Mouse (Mus musculus) MEL (cell line): ENCODE measurements around the gene Itsn2. TPM values are rescaled to one million over a fixed set of nuclear protein-coding genes. Genes with fewer than 3 reads are reported as not detected.

Source experiments
- DNase-seq: peaks from one replicate; pipeline ENCODE4 v3.0.0; 2011; ENCODE audit warnings: low read depth, low spot score
- H3K27ac ChIP-seq: 2 replicates; pipeline ENCODE4 v1.5.1; 2012; ENCODE audit warnings: low read depth, mild to moderate bottlenecking, control low read depth, low read length, moderate library complexity; ENCODE audit not compliant: control insufficient read depth
- H3K27me3 ChIP-seq, 2 experiments: fragments of 150-350 bp in 1 of 2; sonication (generic) in 1 of 2; 2 replicates each; pipeline ENCODE4 v1.6.1; 2012; ENCODE audit warnings: low read length in 2 of 2, mild to moderate bottlenecking in 2 of 2, improper control_type of control experiment in 1 of 2, moderate library complexity in 1 of 2; ENCODE audit not compliant: insufficient read depth in 2 of 2, control insufficient read depth in 1 of 2
- H3K36me3 ChIP-seq, 2 experiments: 2 replicates each; pipeline ENCODE4 v1.6.1; 2012 to 2014; ENCODE audit warnings: low read length in 2 of 2, improper control_type of control experiment in 1 of 2, inconsistent platforms in 1 of 2, mild to moderate bottlenecking in 1 of 2; ENCODE audit not compliant: insufficient read depth in 2 of 2, control insufficient read depth in 1 of 2
- H3K4me1 ChIP-seq, 2 experiments: fragments of 150-350 bp in 1 of 2; sonication (generic) in 1 of 2; 2 replicates each; pipeline ENCODE4 v1.6.1; 2012; ENCODE audit warnings: low read length in 2 of 2, improper control_type of control experiment in 1 of 2, mild to moderate bottlenecking in 1 of 2; ENCODE audit not compliant: insufficient read depth in 2 of 2, control insufficient read depth in 1 of 2
- H3K4me3 ChIP-seq, 2 experiments: fragments of 150-350 bp in 1 of 2; sonication (generic) in 1 of 2; 2 replicates each; pipeline ENCODE4 v1.5.1; 2012; ENCODE audit warnings: low read depth in 2 of 2, low read length in 2 of 2, mild to moderate bottlenecking in 2 of 2, moderate library complexity in 2 of 2, control low read depth in 1 of 2, improper control_type of control experiment in 1 of 2; ENCODE audit not compliant: control insufficient read depth in 1 of 2, insufficient read depth in 1 of 2
- H3K79me2 ChIP-seq: 2 replicates; pipeline ENCODE4 v1.6.1; 2012; ENCODE audit warnings: mild to moderate bottlenecking, low read length, moderate library complexity; ENCODE audit not compliant: control insufficient read depth, poor library complexity, insufficient read depth
- H3K9ac ChIP-seq: 2 replicates; pipeline ENCODE4 v1.6.1; 2012; ENCODE audit warnings: low read depth, mild to moderate bottlenecking, control low read depth, low read length, moderate library complexity; ENCODE audit not compliant: control insufficient read depth, poor library complexity, severe bottlenecking
- H3K9me3 ChIP-seq: fragments of 150-350 bp; sonication (generic); replicated peaks from 2 replicates; pipeline ENCODE4 v1.6.1; 2012; ENCODE audit warnings: mild to moderate bottlenecking, low read length, improper control_type of control experiment, moderate library complexity; ENCODE audit not compliant: insufficient read depth
- BHLHE40 ChIP-seq: IDR thresholded peaks from 2 replicates; pipeline ENCODE4 v1.6.1; 2012; ENCODE audit warnings: low read depth, mild to moderate bottlenecking, inconsistent platforms, low read length, improper control_type of control experiment, borderline replicate concordance
- CHD1 ChIP-seq: IDR thresholded peaks from 2 replicates; pipeline ENCODE4 v1.6.1; 2012; ENCODE audit warnings: low read depth, mild to moderate bottlenecking, inconsistent platforms, low read length, improper control_type of control experiment
- CHD2 ChIP-seq: IDR thresholded peaks from 2 replicates; pipeline ENCODE4 v1.6.1; 2011; ENCODE audit warnings: low read length, improper control_type of control experiment
- ELF1 ChIP-seq: IDR thresholded peaks from 2 replicates; pipeline ENCODE4 v1.6.1; 2014; ENCODE audit warnings: low read depth, mild to moderate bottlenecking, inconsistent platforms, low read length, improper control_type of control experiment, moderate library complexity
- EP300 ChIP-seq, 2 experiments: IDR thresholded peaks; 2 replicates each; pipeline ENCODE4 v1.6.1; 2011; ENCODE audit warnings: improper control_type of control experiment in 2 of 2, low read length in 2 of 2, low read depth in 1 of 2, mild to moderate bottlenecking in 1 of 2
- ETS1 ChIP-seq: IDR thresholded peaks from 2 replicates; pipeline ENCODE4 v1.6.1; 2012; ENCODE audit warnings: low read depth, mild to moderate bottlenecking, inconsistent platforms, low read length, improper control_type of control experiment, moderate library complexity
- GABPA ChIP-seq: IDR thresholded peaks from 2 replicates; pipeline ENCODE4 v1.6.1; 2012; ENCODE audit warnings: low read depth, mild to moderate bottlenecking, inconsistent platforms, low read length, improper control_type of control experiment, moderate library complexity
- HCFC1 ChIP-seq: IDR thresholded peaks from 2 replicates; pipeline ENCODE4 v1.6.1; 2012; ENCODE audit warnings: low read depth, mild to moderate bottlenecking, inconsistent platforms, low read length, improper control_type of control experiment, moderate library complexity
- MAZ ChIP-seq: IDR thresholded peaks from 2 replicates; pipeline ENCODE4 v1.6.1; 2012; ENCODE audit warnings: low read depth, mild to moderate bottlenecking, inconsistent platforms, low read length, improper control_type of control experiment
- MEF2A ChIP-seq: IDR thresholded peaks from 2 replicates; pipeline ENCODE4 v1.6.1; 2014; ENCODE audit warnings: low read depth, mild to moderate bottlenecking, inconsistent platforms, low read length, improper control_type of control experiment; ENCODE audit not compliant: poor library complexity, insufficient replicate concordance, severe bottlenecking; ENCODE audit errors: extremely low read depth
- MXI1 ChIP-seq: IDR thresholded peaks from 2 replicates; pipeline ENCODE4 v1.6.1; 2011; ENCODE audit warnings: mild to moderate bottlenecking, low read depth, low read length, improper control_type of control experiment
- MYC ChIP-seq: IDR thresholded peaks from 2 replicates; pipeline ENCODE4 v1.6.1; 2011; ENCODE audit warnings: low read depth, mild to moderate bottlenecking, low read length, improper control_type of control experiment, moderate library complexity
- NELFE ChIP-seq: IDR thresholded peaks from 2 replicates; pipeline ENCODE4 v1.6.1; 2011; ENCODE audit warnings: low read depth, low read length, improper control_type of control experiment
- POLR2A ChIP-seq, 2 experiments: IDR thresholded peaks; 2 replicates each; pipeline ENCODE4 v1.6.1; 2011 to 2012; ENCODE audit warnings: low read length in 2 of 2, mild to moderate bottlenecking in 2 of 2, control low read depth in 1 of 2, improper control_type of control experiment in 1 of 2, low read depth in 1 of 2, moderate library complexity in 1 of 2; ENCODE audit not compliant: control insufficient read depth in 1 of 2, insufficient read depth in 1 of 2, poor library complexity in 1 of 2
- POLR2AphosphoS2 ChIP-seq: IDR thresholded peaks from 2 replicates; pipeline ENCODE4 v1.6.1; 2011; ENCODE audit warnings: low read length, improper control_type of control experiment
- POLR2AphosphoS5 ChIP-seq: IDR thresholded peaks from 2 replicates; pipeline ENCODE4 v1.6.1; 2012; ENCODE audit warnings: low read depth, borderline replicate concordance, mild to moderate bottlenecking, inconsistent platforms, low read length, moderate library complexity, mixed read lengths
- RAD21 ChIP-seq: IDR thresholded peaks from 2 replicates; pipeline ENCODE4 v1.6.1; 2011; ENCODE audit warnings: mild to moderate bottlenecking, low read depth, low read length, improper control_type of control experiment
- RCOR1 ChIP-seq: IDR thresholded peaks from 2 replicates; pipeline ENCODE4 v1.6.1; 2012; ENCODE audit warnings: low read depth, mild to moderate bottlenecking, inconsistent platforms, low read length, improper control_type of control experiment
- SIN3A ChIP-seq: IDR thresholded peaks from 2 replicates; pipeline ENCODE4 v1.6.1; 2012; ENCODE audit warnings: low read length, improper control_type of control experiment, inconsistent platforms
- SMC3 ChIP-seq: IDR thresholded peaks from 2 replicates; pipeline ENCODE4 v1.6.1; 2011; ENCODE audit warnings: low read depth, low read length, improper control_type of control experiment
- TBP ChIP-seq: IDR thresholded peaks from 2 replicates; pipeline ENCODE4 v1.8.0; 2011; ENCODE audit warnings: low read depth, low read length, improper control_type of control experiment
- TCF12 ChIP-seq: IDR thresholded peaks from 2 replicates; pipeline ENCODE4 v1.6.1; 2014; ENCODE audit warnings: low read depth, mild to moderate bottlenecking, inconsistent platforms, low read length, improper control_type of control experiment, moderate library complexity
- UBTF ChIP-seq: IDR thresholded peaks from 2 replicates; pipeline ENCODE4 v1.6.1; 2012; ENCODE audit warnings: low read depth, mild to moderate bottlenecking, inconsistent platforms, low read length, improper control_type of control experiment, moderate library complexity, borderline replicate concordance; ENCODE audit not compliant: insufficient read depth
- USF2 ChIP-seq, 2 experiments: IDR thresholded peaks; 2 replicates each; pipeline ENCODE4 v1.6.1; 2011 to 2012; ENCODE audit warnings: improper control_type of control experiment in 2 of 2, low read length in 2 of 2, borderline replicate concordance in 1 of 2, inconsistent platforms in 1 of 2, low read depth in 1 of 2, mild to moderate bottlenecking in 1 of 2; ENCODE audit not compliant: insufficient read depth in 1 of 2
- ZC3H11A ChIP-seq: IDR thresholded peaks from 2 replicates; pipeline ENCODE4 v1.6.1; 2012; ENCODE audit warnings: low read depth, mild to moderate bottlenecking, inconsistent platforms, low read length, improper control_type of control experiment
- ZKSCAN1 ChIP-seq: IDR thresholded peaks from 2 replicates; pipeline ENCODE4 v1.6.1; 2012; ENCODE audit warnings: low read depth, mild to moderate bottlenecking, inconsistent platforms, low read length, improper control_type of control experiment, moderate library complexity
- polyA plus RNA-seq, 2 experiments: library from polyadenylated mRNA; stranded (reverse) in 1 of 2; unstranded in 1 of 2; fragments of >175 nt in 1 of 2; fragments of >200 nt in 1 of 2; gene quantifications; 2 replicates each; pipeline versions ENCODE4 v1.2.1 to v1.2.4; 2012; ENCODE audit warnings: low replicate concordance in 2 of 2, low read depth in 1 of 2; ENCODE audit not compliant: insufficient read length in 2 of 2, insufficient read depth in 1 of 2, missing spikeins in 1 of 2
- total RNA-seq: library from RNA; depleted of rRNA; stranded (reverse); fragments of 300-350 nt; gene quantifications from 2 replicates; pipeline ENCODE4 v1.2.3, GENCODE M21; 2012

The Itsn2 gene
- total and polyA plus RNA-seq, 3 experiments, result 40.1 to 218 (median 47.5) TPM

GRCm38 (mm10) chr12:4592025-4592424 is 413 bp upstream of the Itsn2 start (continued):
- TF ChIP-seq GABPA (no peak), USF2 (IDR thresholded peaks at IDR 0.05; ENCODE audit: borderline replicate concordance in 1 of 2, insufficient read depth in 1 of 2, low read depth in 1 of 2, low read length in 2 of 2) (no peak), UBTF (no peak), SIN3A (peak; percentile 63; the same call in 1 of the 2 replicates), BHLHE40 (0 out of 2 replicates have a peak, but pooled peaks have one; percentile 15), MEF2A (0 out of 2 replicates have a peak, but pooled peaks have one; percentile 13), CHD2 (no peak), MAZ (no peak), POLR2AphosphoS5 (no peak), MYC (no peak; the same call in 1 of the 2 replicates), ETS1 (0 out of 2 replicates have a peak, but pooled peaks have one; percentile 33), ELF1 (no peak; the same call in 1 of the 2 replicates), SMC3 (peak; percentile 33; the same call in 1 of the 2 replicates), HCFC1 (peak; percentile 42; the same call in 1 of the 2 replicates), POLR2AphosphoS2 (no peak), TBP (no peak), ZC3H11A (peak; percentile 35), EP300 (IDR thresholded peaks at IDR 0.05; ENCODE audit: low read depth in 1 of 2, low read length in 2 of 2) (peak; percentile 41 to 60; a peak in 2 of 4 replicates)

- Histone ChIP-seq H3K4me3 (peak overlapping the region; percentile 88 to 96), H3K27ac (peak overlapping the region; percentile 81), H3K9me3 (no peaks in the 10 kb centered on the region), H3K36me3 (peaks cover 0 to 22% of the 10 kb centered on the region in 2 experiments; a peak in 2 of 4 replicates), H3K9ac (peak overlapping the region; percentile 90), H3K27me3 (no peaks in the 10 kb centered on the region), H3K79me2 (peaks cover 35% of the 10 kb centered on the region), H3K4me1 (peaks cover 3 to 6% of the 10 kb centered on the region in 2 experiments)
- TF ChIP-seq CHD1 (no peak), SMC3 (no peak), MYC (0 out of 2 replicates have a peak, but pooled peaks have one; percentile 11), RCOR1 (0 out of 2 replicates have a peak, but pooled peaks have one; percentile 26), MXI1 (peak; percentile 56; the same call in 1 of the 2 replicates), RAD21 (no peak), TBP (peak; percentile 79), HCFC1 (peak; percentile 20; the same call in 1 of the 2 replicates), BHLHE40 (peak; percentile 68; the same call in 1 of the 2 replicates), ETS1 (peak; percentile 36; the same call in 1 of the 2 replicates), NELFE (0 out of 2 replicates have a peak, but pooled peaks have one; percentile 11), UBTF (peak; percentile 82; the same call in 1 of the 2 replicates), SIN3A (0 out of 2 replicates have a peak, but pooled peaks have one; percentile 41), POLR2A (IDR thresholded peaks at IDR 0.05; ENCODE audit: control insufficient read depth in 1 of 2, insufficient read depth in 1 of 2, low read depth in 1 of 2, low read length in 2 of 2, poor library complexity in 1 of 2) (0 out of 4 replicates have a peak, but pooled peaks of 1 of the 2 experiments have one; percentile 25), MAZ (no peak), GABPA (no peak), ZKSCAN1 (no peak), TCF12 (0 out of 2 replicates have a peak, but pooled peaks have one; percentile 22)
- peak; percentile 82 for DNase-seq
These were observed 910 bp downstream of the Itsn2 start for GRCm38 (mm10) chr12:4593166-4593929.
